Mouse (Mus musculus) heart, embryonic 15.5 days (tissue): ENCODE results near the gene Rnf103. TPM values are rescaled to one million over a fixed set of nuclear protein-coding genes. Genes with fewer than 3 reads are reported as not detected.
A peak's percentile ranks its signal among the peaks of the same experiment; 100 is the strongest.

ENCODE experiments used
- ATAC-seq: fragments of 200-750 bp; cut with Nextera tagmentation; replicated peaks from 2 replicates; pipeline ENCODE4 v1.8.0; 2017; ENCODE audit warnings: low read depth, moderate TSS enrichment; ENCODE audit not compliant: insufficient number of reproducible peaks, insufficient read depth, low FRiP score
- H3K27ac ChIP-seq: fragments of 300-500 bp; sonication (generic); 2 replicates; pipeline ENCODE4 v1.5.1; 2015; ENCODE audit warnings: mild to moderate bottlenecking, inconsistent platforms
- H3K27me3 ChIP-seq: fragments of 300-500 bp; sonication (generic); 2 replicates; pipeline ENCODE4 v1.6.1; 2015; ENCODE audit warnings: inconsistent platforms
- H3K36me3 ChIP-seq: fragments of 300-500 bp; sonication (generic); 2 replicates; pipeline ENCODE4 v1.6.1; 2015; ENCODE audit warnings: mild to moderate bottlenecking, inconsistent platforms
- H3K4me1 ChIP-seq: fragments of 300-500 bp; sonication (generic); replicated peaks from 2 replicates; pipeline ENCODE4 v1.6.1; 2015; ENCODE audit warnings: inconsistent platforms
- H3K4me2 ChIP-seq: fragments of 300-500 bp; sonication (generic); 2 replicates; pipeline ENCODE4 v1.6.1; 2015; ENCODE audit warnings: inconsistent platforms, mild to moderate bottlenecking, moderate library complexity
- H3K4me3 ChIP-seq: fragments of 300-500 bp; sonication (generic); 2 replicates; pipeline ENCODE4 v1.5.1; 2015; ENCODE audit warnings: mild to moderate bottlenecking, inconsistent platforms
- H3K9ac ChIP-seq: fragments of 300-500 bp; sonication (generic); 2 replicates; pipeline ENCODE4 v1.6.1; 2015; ENCODE audit warnings: mild to moderate bottlenecking, inconsistent platforms
- H3K9me3 ChIP-seq: fragments of 300-500 bp; sonication (generic); replicated peaks from 2 replicates; pipeline ENCODE4 v1.6.1; 2016; ENCODE audit warnings: inconsistent platforms
- WGBS: fragments of 180-500 bp; shearing (Covaris S2); methylation state at CpG from one replicate; pipeline ENCODE4 v1.1.7; 2015; ENCODE audit warnings: mixed read lengths; 5-methylcytosine and 5-hydroxymethylcytosine counted together
- polyA plus RNA-seq: library from polyadenylated mRNA; unstranded; fragments of >200 nt; fragmentation: Nextera tagmentation; extraction: Ambion mirVana; gene quantifications from 2 replicates; pipeline ENCODE4 v1.2.1, GENCODE M21; 2015

Gene Rnf103
- polyA plus RNA-seq, 1 experiment from 2014 or later, result 15.8 TPM

DNA sequence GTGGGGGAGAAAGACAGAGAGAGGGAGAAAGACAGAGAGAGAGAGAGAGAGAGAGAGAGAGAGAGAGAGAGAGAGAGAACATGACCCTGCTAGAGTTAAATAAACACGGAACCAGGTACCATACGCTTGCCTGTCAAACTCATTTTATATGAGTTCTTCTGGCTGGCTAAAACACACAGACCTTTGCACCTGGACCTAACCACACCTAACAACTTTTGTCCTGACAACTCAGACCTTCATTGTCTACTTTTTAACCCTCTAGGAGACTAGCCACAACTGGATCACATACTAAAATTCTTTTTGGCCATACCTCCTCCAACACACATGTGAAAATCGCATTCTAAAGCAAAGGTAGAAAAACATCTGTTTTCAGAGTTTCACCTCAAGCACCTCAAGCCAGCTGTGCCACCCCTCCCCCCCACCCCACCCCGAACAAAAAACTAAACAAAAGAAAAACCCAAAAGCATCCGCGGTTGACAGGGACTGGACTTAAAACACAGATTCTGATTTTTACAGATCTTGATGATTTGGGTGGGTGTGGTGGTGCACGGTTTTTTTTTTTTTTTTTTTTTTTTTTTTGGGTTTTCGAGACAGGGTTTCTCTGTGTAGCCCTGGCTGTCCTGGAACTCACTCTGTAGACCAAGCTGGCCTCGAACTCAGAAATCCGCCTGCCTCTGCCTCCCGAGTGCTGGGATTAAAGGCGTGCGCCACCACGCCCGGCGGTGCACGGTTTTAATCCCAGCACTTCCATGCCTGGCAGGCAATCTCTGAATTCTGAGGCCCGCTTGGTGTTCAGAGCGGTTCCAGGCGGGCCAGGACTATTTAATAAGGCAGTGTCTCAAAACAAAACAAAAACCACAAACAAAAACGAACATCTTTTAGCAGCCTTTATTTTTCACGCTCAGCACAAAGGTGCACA is 679 bp upstream of the Rnf103 start:
- peaks cover 6% of the 10 kb centered on the region; the same call in 1 of the 2 replicates for H3K36me3 ChIP-seq
- no peaks in the 10 kb centered on the region for H3K27me3 ChIP-seq
- peak overlapping the region; percentile 100; the same call in 1 of the 2 replicates for H3K9ac ChIP-seq
- no peaks in the 10 kb centered on the region for H3K9me3 ChIP-seq
- peak overlapping the region; percentile 99 for H3K27ac ChIP-seq
- no peak; the same call in 1 of the 2 replicates for ATAC-seq
- WGBS, result 21% methylated on average over 21 of the region's 22 CpGs
- H3K4me2 ChIP-seq, result peak overlapping the region; percentile 87
- peak overlapping the region; percentile 99 for H3K4me3 ChIP-seq
- peaks cover 14% of the 10 kb centered on the region for H3K4me1 ChIP-seq

GRCm38 (mm10) chr6:71494341-71495020 is 787 bp downstream of the Rnf103 start:
- H3K4me2 ChIP-seq, result peak overlapping the region; percentile 87
- H3K27ac ChIP-seq, result peak overlapping the region; percentile 99
- H3K36me3 ChIP-seq, result peaks cover 13% of the 10 kb centered on the region; the same call in 1 of the 2 replicates
- no peaks in the 10 kb centered on the region for H3K27me3 ChIP-seq
- no peaks in the 10 kb centered on the region for H3K9me3 ChIP-seq
- H3K4me1 ChIP-seq, result peaks cover 14% of the 10 kb centered on the region
- ATAC-seq, result peak; percentile 57
- peak overlapping the region; percentile 99 for H3K4me3 ChIP-seq
- peak overlapping the region; percentile 100 for H3K9ac ChIP-seq
- under 1% methylated on average over 46 of the region's 46 CpGs for WGBS

- H3K4me3 ChIP-seq, result no peak overlapping the region
- H3K4me1 ChIP-seq, result peaks cover 9% of the 10 kb centered on the region
- H3K36me3 ChIP-seq, result peaks cover 19% of the 10 kb centered on the region
- H3K4me2 ChIP-seq, result no peak overlapping the region
- ATAC-seq, result no peak
- no peak overlapping the region for H3K9ac ChIP-seq
- no peak overlapping the region for H3K27ac ChIP-seq
- H3K9me3 ChIP-seq, result no peaks in the 10 kb centered on the region
- 65% methylated on average over 3 of the region's 3 CpGs for WGBS
- no peaks in the 10 kb centered on the region for H3K27me3 ChIP-seq
These were observed 6.9 kb downstream of the Rnf103 start for GRCm38 (mm10) chr6:71500575-71500974.

DNA sequence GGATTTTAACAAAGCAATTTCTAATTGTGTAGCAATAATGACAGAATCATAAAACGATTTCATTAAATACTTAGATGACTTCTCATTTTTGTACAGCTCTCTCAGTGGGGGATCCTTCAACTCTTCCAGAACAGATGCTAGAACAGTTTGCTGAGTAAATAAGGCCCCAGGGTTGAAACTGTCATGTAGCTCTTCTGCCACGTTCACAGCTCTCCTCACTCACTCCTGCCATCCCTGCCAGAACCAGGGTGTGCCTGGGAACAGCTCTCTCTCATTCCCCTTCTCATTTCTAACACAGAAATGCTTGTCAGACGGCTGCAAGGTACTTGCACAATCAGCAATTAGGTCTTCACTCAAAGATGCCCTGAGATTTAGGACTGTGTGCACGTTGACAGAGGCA is 9.3 kb downstream of the Rnf103 start:
- H3K27ac ChIP-seq, result no peak overlapping the region
- H3K4me2 ChIP-seq, result no peak overlapping the region
- H3K9ac ChIP-seq, result no peak overlapping the region
- no peak for ATAC-seq
- no peaks in the 10 kb centered on the region for H3K27me3 ChIP-seq
- H3K4me3 ChIP-seq, result no peak overlapping the region
- WGBS, result 65% methylated on average over 4 of the region's 4 CpGs
- H3K9me3 ChIP-seq, result no peaks in the 10 kb centered on the region
- H3K36me3 ChIP-seq, result peaks cover 23% of the 10 kb centered on the region
- H3K4me1 ChIP-seq, result no peaks in the 10 kb centered on the region

DNA sequence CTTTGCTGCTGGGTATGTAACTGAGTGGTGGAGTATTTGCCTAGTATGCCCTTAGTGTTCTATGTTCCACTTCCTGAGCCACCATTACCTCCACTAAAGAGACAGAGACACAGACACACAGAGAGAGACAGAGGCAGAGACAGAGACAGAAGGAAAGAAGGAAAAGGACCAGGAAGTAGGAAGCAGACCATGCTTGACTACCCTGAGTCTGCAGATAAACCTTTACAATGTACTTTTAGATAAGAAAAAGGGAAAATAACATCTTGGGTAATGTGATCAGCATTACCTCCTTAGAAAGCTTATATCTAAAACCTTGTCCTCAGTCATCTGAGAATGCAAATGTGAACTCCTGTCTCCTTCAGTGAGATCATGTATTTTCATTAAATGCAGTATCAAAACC is 10.0 kb downstream of the Rnf103 start:
- H3K36me3 ChIP-seq, result peaks cover 21% of the 10 kb centered on the region
- no peak overlapping the region for H3K9ac ChIP-seq
- no peak overlapping the region for H3K27ac ChIP-seq
- no peaks in the 10 kb centered on the region for H3K27me3 ChIP-seq
- H3K4me2 ChIP-seq, result no peak overlapping the region
- H3K4me1 ChIP-seq, result no peaks in the 10 kb centered on the region
- ATAC-seq, result no peak
- no peaks in the 10 kb centered on the region for H3K9me3 ChIP-seq
- H3K4me3 ChIP-seq, result no peak overlapping the region

GRCm38 (mm10) chr6:71504091-71504490 is 10.4 kb downstream of the Rnf103 start:
- Histone ChIP-seq H3K27me3 (no peaks in the 10 kb centered on the region), H3K4me3 (no peak overlapping the region), H3K36me3 (peaks cover 25% of the 10 kb centered on the region), H3K4me2 (no peak overlapping the region), H3K9ac (no peak overlapping the region), H3K9me3 (no peaks in the 10 kb centered on the region), H3K27ac (no peak overlapping the region), H3K4me1 (no peaks in the 10 kb centered on the region)
- WGBS, result 78% methylated on average over 4 of the region's 4 CpGs
- ATAC-seq, result no peak

- no peak overlapping the region for H3K27ac ChIP-seq
- H3K9me3 ChIP-seq, result no peaks in the 10 kb centered on the region
- WGBS, result 93% methylated on average over 2 of the region's 2 CpGs
- no peak for ATAC-seq
- H3K4me1 ChIP-seq, result no peaks in the 10 kb centered on the region
- H3K9ac ChIP-seq, result no peak overlapping the region
- H3K27me3 ChIP-seq, result no peaks in the 10 kb centered on the region
- H3K36me3 ChIP-seq, result peaks cover 32% of the 10 kb centered on the region
- H3K4me2 ChIP-seq, result no peak overlapping the region
- no peak overlapping the region for H3K4me3 ChIP-seq
These were observed 12.0 kb downstream of the Rnf103 start for GRCm38 (mm10) chr6:71505671-71506070.

GRCm38 (mm10) chr6:71519476-71519875 is 25.8 kb downstream of the Rnf103 start:
- Histone ChIP-seq H3K4me2 (no peak overlapping the region), H3K27me3 (no peaks in the 10 kb centered on the region), H3K9ac (no peak overlapping the region), H3K36me3 (no peaks in the 10 kb centered on the region), H3K27ac (no peak overlapping the region), H3K9me3 (no peaks in the 10 kb centered on the region), H3K4me1 (no peaks in the 10 kb centered on the region), H3K4me3 (no peak overlapping the region)
- ATAC-seq, result no peak
- WGBS, result 90% methylated on average over 4 of the region's 4 CpGs

- Histone ChIP-seq H3K4me3 (no peak overlapping the region), H3K4me2 (no peak overlapping the region), H3K9ac (no peak overlapping the region), H3K9me3 (no peaks in the 10 kb centered on the region), H3K27me3 (no peaks in the 10 kb centered on the region), H3K27ac (no peak overlapping the region), H3K4me1 (no peaks in the 10 kb centered on the region), H3K36me3 (no peaks in the 10 kb centered on the region)
- no peak for ATAC-seq
- 49% methylated on average over 3 of the region's 3 CpGs for WGBS
These were observed 31.9 kb downstream of the Rnf103 start for GRCm38 (mm10) chr6:71525556-71525955.

GRCm38 (mm10) chr6:71527056-71527455 is 33.4 kb downstream of the Rnf103 start:
- no peak overlapping the region for H3K9ac ChIP-seq
- 85% methylated on average over 10 of the region's 10 CpGs for WGBS
- no peaks in the 10 kb centered on the region for H3K9me3 ChIP-seq
- no peaks in the 10 kb centered on the region for H3K36me3 ChIP-seq
- no peaks in the 10 kb centered on the region for H3K27me3 ChIP-seq
- no peaks in the 10 kb centered on the region for H3K4me1 ChIP-seq
- H3K4me2 ChIP-seq, result no peak overlapping the region
- no peak for ATAC-seq
- no peak overlapping the region for H3K27ac ChIP-seq
- H3K4me3 ChIP-seq, result no peak overlapping the region

DNA sequence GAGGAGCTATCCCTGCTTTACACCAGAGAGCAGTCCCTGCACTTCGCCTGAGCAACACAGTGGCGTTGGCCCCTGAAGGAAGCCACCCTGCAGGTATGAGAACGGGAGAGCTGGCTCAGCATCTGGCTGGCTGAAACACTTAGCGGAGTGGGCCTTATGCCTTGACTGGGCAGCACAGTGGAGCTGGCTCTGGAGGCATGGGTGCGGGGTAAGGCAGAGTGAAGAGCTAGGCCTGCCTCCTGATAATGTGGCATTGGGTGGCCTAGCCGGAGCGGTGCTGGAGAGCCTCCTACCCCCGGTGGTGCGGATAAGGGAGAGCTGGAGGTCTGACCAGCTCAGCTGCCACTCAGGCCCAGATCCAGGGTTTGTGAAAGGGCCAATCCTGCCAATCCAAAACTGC is 34.1 kb downstream of the Rnf103 start:
- Histone ChIP-seq H3K27me3 (no peaks in the 10 kb centered on the region), H3K27ac (no peak overlapping the region), H3K36me3 (no peaks in the 10 kb centered on the region), H3K4me3 (no peak overlapping the region), H3K9ac (no peak overlapping the region), H3K4me2 (no peak overlapping the region), H3K9me3 (no peaks in the 10 kb centered on the region), H3K4me1 (no peaks in the 10 kb centered on the region)
- 71% methylated on average over 9 of the region's 9 CpGs for WGBS
- no peak for ATAC-seq
